Mouse (Mus musculus) gastrocnemius, postnatal 14 days (tissue): Measurements from ENCODE around the gene Plscr1. TPM values are rescaled to one million over a fixed set of nuclear protein-coding genes. Genes with fewer than 3 reads are reported as not detected.

Experiments used
- DNase-seq: peaks from one replicate; pipeline ENCODE4 v3.0.0; 2021; ENCODE audit warnings: mixed read lengths
- intact Hi-C: fragments of 180-260 bp; cut with DNase I; formaldehyde crosslinking; loops from one replicate; pipeline ENCODE4 v1.15.1; 2025; ENCODE audit warnings: low total_unique reads
- long read RNA-seq, 2 experiments: library from polyadenylated mRNA; stranded (forward); transcript quantifications; one replicate each; pipeline ENCODE4 v2.0.0; 2021
- total RNA-seq, 2 experiments: library from RNA; stranded (reverse); gene quantifications; 2 replicates each; pipeline ENCODE4 v1.2.3; 2021

Gene Plscr1
- 1 to 10 TPM in 1 of 2 experiments, under 1 TPM in 1; 0.98 to 1.4 TPM for total RNA-seq
- long read RNA-seq, experiment 1, partial matches to known transcripts: 1 of 4 reads
- long read RNA-seq, experiment 1, other reads (novel, unspliced or antisense): 0 of 4 reads
- long read RNA-seq, experiment 2: 0 reads

GRCm38 (mm10) chr9:92249447-92249852 is at the start of gene Plscr1:
TSS of gene Plscr1 (plus strand) at chr9:92249750.
- no peak for DNase-seq
- intact Hi-C loops: no loop called here

GRCm38 (mm10) chr9:92204397-92204796 is 45.2 kb upstream of the Plscr1 start:
- DNase-seq: no peak
- intact Hi-C loops: loop anchor here (10.0 kb wide), 1 partner anchor 60 kb away; no protein-coding TSS in a partner anchor

- DNase-seq: peak; percentile 24
- intact Hi-C loops: loop anchor here (10.0 kb wide), 1 partner anchor 63 kb away; no protein-coding TSS in a partner anchor
Observed at GRCm38 (mm10) chr9:92207307-92207706, 42.2 kb upstream of the Plscr1 start.

- intact Hi-C loops: loop anchor here (10.0 kb wide), 1 partner anchor 63 kb away; no protein-coding TSS in a partner anchor
Observed at GRCm38 (mm10) chr9:92207757-92208156, 41.8 kb upstream of the Plscr1 start.

GRCm38 (mm10) chr9:92209850-92210249 is 39.7 kb upstream of the Plscr1 start:
- DNase-seq: no peak
- intact Hi-C loops: loop anchor here (10.0 kb wide), 1 partner anchor 65 kb away; no protein-coding TSS in a partner anchor

More at GRCm38 (mm10) chr9:92207757-92208156, 41.8 kb upstream of the Plscr1 start:
- DNase-seq: no peak

- intact Hi-C loops: no loop called here
- no peak for DNase-seq
Observed at GRCm38 (mm10) chr9:92210386-92210967, 39.1 kb upstream of the Plscr1 start.

- DNase-seq: no peak
- intact Hi-C loops: no loop called here
Observed at GRCm38 (mm10) chr9:92211048-92211447, 38.5 kb upstream of the Plscr1 start.

- DNase-seq: no peak
- intact Hi-C loops: no loop called here
Observed at GRCm38 (mm10) chr9:92217484-92217883, 32.1 kb upstream of the Plscr1 start.

GRCm38 (mm10) chr9:92217896-92218295 is 31.7 kb upstream of the Plscr1 start:
- intact Hi-C loops: no loop called here
- DNase-seq: no peak

- intact Hi-C loops: no loop called here
- DNase-seq: no peak
Observed at GRCm38 (mm10) chr9:92220151-92220550, 29.4 kb upstream of the Plscr1 start.

- no peak for DNase-seq
- intact Hi-C loops: no loop called here
Observed at GRCm38 (mm10) chr9:92221480-92221879, 28.1 kb upstream of the Plscr1 start.

- DNase-seq: no peak
- intact Hi-C loops: no loop called here
Observed at GRCm38 (mm10) chr9:92224598-92225231, 24.8 kb upstream of the Plscr1 start.

GRCm38 (mm10) chr9:92226127-92226655 is 23.4 kb upstream of the Plscr1 start:
- no peak for DNase-seq
- intact Hi-C loops: no loop called here

- intact Hi-C loops: no loop called here
- DNase-seq: no peak
Observed at GRCm38 (mm10) chr9:92226795-92227194, 22.8 kb upstream of the Plscr1 start.

GRCm38 (mm10) chr9:92228867-92229832 is 20.4 kb upstream of the Plscr1 start:
- no peak for DNase-seq
- intact Hi-C loops: no loop called here

GRCm38 (mm10) chr9:92229833-92230205 is 19.7 kb upstream of the Plscr1 start:
- no peak for DNase-seq

GRCm38 (mm10) chr9:92234901-92235458 is 14.6 kb upstream of the Plscr1 start:
- intact Hi-C loops: no loop called here

More at GRCm38 (mm10) chr9:92229833-92230205, 19.7 kb upstream of the Plscr1 start:
- intact Hi-C loops: no loop called here

GRCm38 (mm10) chr9:92248773-92249446 is 640 bp upstream of the Plscr1 start:
- intact Hi-C loops: no loop called here
- no peak for DNase-seq

More at GRCm38 (mm10) chr9:92234901-92235458, 14.6 kb upstream of the Plscr1 start:
- no peak for DNase-seq
